Mouse (Mus musculus) spleen, embryonic (tissue): ENCODE data around the gene Csn3.

Experiments
- CTCF ChIA-PET: fragments of 350-600 bp; sonication (Branson Sonifier 250); formaldehyde crosslinking; loops from one replicate; lab custom pipeline; 2022; lab: Charles Lee

Csn3 gene

DNA sequence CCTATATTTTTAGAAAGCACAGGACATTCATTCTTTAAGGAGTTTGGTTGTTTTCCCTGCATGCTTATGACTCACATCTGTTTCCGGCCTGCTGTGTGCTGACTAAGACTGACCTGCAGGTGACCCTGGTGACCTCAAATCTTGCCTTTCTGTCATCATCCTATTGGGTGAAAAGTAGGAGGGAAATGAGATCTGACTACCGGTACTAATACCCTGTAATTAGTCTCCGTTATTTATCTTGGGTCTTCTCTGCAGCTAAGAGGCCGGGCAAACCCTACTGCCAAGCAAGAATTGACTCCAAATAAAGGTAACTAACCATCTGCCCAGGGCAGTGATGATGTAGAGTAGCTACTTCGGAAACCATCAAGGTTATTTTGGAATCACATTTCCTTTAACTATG, at the start of gene Csn3:
Csn3 (plus strand) TSS at position 208 of the 400 bp plus-strand sequence.
- CTCF ChIA-PET, result no interaction called here

DNA sequence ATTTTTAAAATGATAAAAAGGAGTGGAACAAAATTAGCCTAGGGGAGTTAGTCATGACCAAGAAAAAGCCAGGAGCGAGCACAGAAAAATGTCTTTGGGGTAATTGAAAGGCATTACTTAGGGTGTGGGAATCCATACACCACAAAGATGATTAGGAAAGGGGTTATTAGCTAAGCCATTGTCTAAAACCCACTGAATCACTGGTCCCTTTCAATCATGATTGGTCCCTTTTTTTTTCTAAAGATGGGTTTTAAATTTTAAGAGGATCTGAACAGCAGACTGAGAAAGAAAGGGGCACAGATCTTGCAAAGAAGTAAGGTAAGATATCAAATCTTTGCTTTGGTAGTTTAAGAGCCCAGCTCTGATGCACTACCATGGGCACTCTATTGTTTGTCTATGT, 40.6 kb upstream of the Csn3 start, which contains the start of gene Odam:
Odam (plus strand) TSS at position 301 of the 400 bp plus-strand sequence.
- CTCF ChIA-PET, result no interaction called here

DNA sequence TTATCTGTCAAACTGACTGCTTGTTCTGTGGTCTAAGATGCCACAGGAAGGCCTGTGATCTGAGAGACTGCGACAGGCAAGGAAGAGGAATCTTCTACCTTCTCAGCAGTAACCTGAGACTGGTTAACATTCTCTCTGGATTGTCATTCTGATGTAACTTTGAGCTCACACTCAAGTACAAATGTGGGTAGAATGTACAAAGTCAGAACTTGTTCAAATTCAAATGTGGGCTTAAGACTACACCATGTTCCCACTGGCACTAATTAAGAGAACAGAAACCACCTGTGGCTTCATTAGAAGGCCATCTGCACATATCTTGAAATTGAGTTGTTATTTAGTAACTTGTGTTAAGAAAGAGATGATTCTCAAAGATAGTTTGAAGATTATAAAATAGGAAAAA, 6.2 kb downstream of the Csn3 start:
- CTCF ChIA-PET, result no interaction called here

DNA sequence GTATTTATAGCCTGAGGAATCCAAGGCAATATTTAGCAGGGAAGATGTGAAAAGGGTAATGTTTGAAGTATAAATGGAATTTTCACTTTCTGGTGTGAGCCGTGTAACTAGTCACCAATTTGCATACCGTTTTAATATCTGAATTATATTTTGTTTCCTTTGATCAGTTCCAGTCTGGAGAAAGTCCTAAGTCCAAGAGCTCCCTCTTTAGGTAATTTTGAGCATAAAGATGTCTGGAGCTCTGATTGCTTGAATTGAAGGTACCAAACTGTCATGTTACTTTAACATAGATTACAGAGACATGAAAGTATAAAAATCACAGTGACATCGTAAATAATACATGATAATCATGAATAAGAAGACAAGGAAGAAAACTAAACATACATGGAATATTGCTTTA, 15.4 kb downstream of the Csn3 start:
- CTCF ChIA-PET, result no interaction called here

DNA sequence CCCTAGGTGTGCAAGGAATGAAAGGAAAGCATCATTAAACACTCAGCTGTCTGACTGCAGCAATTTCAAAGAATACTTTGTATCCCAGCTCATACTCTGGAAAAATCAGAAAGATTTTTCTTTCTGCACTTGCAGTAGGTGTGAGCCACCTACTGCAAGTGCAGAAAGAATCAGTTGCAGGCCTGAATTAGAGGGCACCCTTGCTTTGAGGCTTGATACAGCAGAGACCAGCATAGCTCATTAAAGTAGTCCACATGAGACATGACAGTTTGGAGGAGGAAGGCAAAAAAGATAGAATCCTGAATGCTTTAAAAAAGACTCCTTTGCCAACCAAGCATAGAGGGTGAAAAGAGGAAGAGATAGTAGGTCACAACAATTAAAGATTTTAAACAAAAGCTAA, 17.1 kb downstream of the Csn3 start:
- CTCF ChIA-PET, result no interaction called here

DNA sequence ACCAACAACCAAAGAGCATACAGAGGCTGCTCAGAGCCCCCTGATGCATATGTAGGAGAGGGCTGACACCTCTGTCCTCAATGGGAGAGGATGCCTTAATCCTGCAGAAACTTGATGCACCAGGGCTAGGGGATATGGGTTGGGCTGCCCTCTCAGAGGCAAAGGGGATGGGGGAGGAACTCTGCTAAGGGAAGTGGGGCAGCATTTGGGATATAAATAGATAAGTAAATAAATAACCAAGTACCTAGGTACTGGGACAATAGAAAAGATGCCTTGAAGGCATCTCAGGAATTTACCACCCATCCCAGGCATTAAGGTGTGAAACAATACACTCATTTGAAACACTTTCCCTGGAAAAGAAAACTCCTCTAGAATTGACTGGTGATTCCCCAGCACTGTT, 26.5 kb downstream of the Csn3 start:
- CTCF ChIA-PET, result no interaction called here

DNA sequence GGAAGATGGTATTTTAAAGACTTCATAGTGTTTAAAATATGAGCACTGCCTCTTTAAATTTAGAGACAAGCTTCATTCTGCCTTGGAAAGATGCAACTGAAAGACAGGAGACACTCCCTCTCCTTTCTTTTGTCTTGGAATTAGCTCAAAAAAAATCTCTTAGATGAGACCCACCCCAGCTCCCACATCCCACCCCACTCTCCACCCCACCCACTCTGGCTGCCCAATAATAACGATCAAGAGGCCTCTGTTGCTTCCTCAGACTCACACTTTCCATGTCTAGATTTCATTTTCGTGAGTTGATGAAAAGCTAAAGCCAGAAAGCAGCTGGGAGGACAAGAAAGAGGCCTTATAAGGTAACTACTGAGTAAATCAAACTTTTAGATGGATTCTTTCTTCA, 43.8 kb downstream of the Csn3 start, which contains the start of the genes 2310003L06Rik and Gm28434:
2310003L06Rik (plus strand) TSS at position 259 of the 400 bp plus-strand sequence.
Gm28434 (plus strand) TSS at position 317 of the 400 bp plus-strand sequence.
- CTCF ChIA-PET, result no interaction called here

DNA sequence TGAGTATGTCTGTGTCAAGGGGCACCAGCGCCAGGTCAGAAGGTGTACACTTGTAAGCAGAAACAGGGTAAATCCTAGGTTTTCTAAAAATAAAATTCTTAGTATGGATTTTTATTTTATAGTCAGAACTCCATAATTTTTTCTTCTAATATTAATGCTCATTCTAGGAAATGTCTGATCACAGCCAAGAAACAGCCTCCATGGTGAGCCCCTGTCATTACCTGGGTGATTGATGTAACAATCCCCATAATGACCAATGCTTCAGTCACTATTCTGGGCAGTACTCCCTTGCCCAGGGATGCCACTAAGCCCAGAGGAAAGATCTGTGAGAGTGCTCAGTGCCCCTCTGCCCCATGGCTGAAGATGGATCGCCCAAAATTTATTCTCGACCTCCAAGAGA, 53.8 kb downstream of the Csn3 start, which contains the start of gene Cabs1:
Cabs1 (plus strand) TSS at position 301 of the 400 bp plus-strand sequence.
- CTCF ChIA-PET, result no interaction called here
